Mouse (Mus musculus) liver, embryonic 14.5 days (tissue): ENCODE measurements around the gene Ppm1l. TPM values are rescaled to one million over a fixed set of nuclear protein-coding genes. Genes with fewer than 3 reads are reported as not detected.
A peak's percentile ranks its signal among the peaks of the same experiment; 100 is the strongest.

Experiments used
- ATAC-seq: fragments of 200-750 bp; cut with Nextera tagmentation; 2 replicates; pipeline ENCODE4 v1.8.0; 2017; ENCODE audit warnings: moderate number of reproducible peaks, mild to moderate bottlenecking, moderate library complexity; ENCODE audit not compliant: insufficient read depth
- DNase-seq, 3 experiments: peaks; one replicate each; pipeline ENCODE4 v3.0.0-alpha.2; 2012 to 2013; ENCODE audit warnings: low read depth in 3 of 3, low spot score in 3 of 3
- H3K27ac ChIP-seq: fragments of 300-500 bp; sonication (generic); 2 replicates; pipeline ENCODE4 v1.5.1; 2014; ENCODE audit warnings: moderate library complexity, mild to moderate bottlenecking, control low read depth, inconsistent platforms
- H3K27me3 ChIP-seq: fragments of 300-500 bp; sonication (generic); 2 replicates; pipeline ENCODE4 v1.6.1; 2014; ENCODE audit warnings: mild to moderate bottlenecking, low read length, moderate library complexity; ENCODE audit not compliant: control insufficient read depth, insufficient read depth
- H3K36me3 ChIP-seq: fragments of 300-500 bp; sonication (generic); replicated peaks from 2 replicates; pipeline ENCODE4 v1.6.1; 2014; ENCODE audit warnings: low read depth; ENCODE audit not compliant: control insufficient read depth, insufficient read depth
- H3K4me1 ChIP-seq, 2 experiments: fragments of 200-500 bp in 1 of 2; fragments of 300-500 bp in 1 of 2; sonication (generic) in 1 of 2; replicated peaks; 2 replicates each; pipeline ENCODE4 v1.6.1; 2012 to 2014; ENCODE audit warnings: antibody characterized with exemption in 1 of 2, inconsistent platforms in 1 of 2, low read length in 1 of 2; ENCODE audit not compliant: control insufficient read depth in 2 of 2, insufficient read depth in 2 of 2
- H3K4me2 ChIP-seq: fragments of 300-500 bp; sonication (generic); 2 replicates; pipeline ENCODE4 v1.6.1; 2014; ENCODE audit warnings: low read depth, mild to moderate bottlenecking, control low read depth, moderate library complexity
- H3K4me3 ChIP-seq, 2 experiments: fragments of 200-500 bp in 1 of 2; fragments of 300-500 bp in 1 of 2; sonication (generic) in 1 of 2; 2 replicates each; pipeline ENCODE4 v1.5.1; 2012 to 2014; ENCODE audit warnings: low read depth in 2 of 2, low read length in 2 of 2, mild to moderate bottlenecking in 2 of 2, control low read depth in 1 of 2, inconsistent platforms in 1 of 2, moderate library complexity in 1 of 2; ENCODE audit not compliant: insufficient read depth in 1 of 2
- H3K9ac ChIP-seq: fragments of 300-500 bp; sonication (generic); replicated peaks from 2 replicates; pipeline ENCODE4 v1.6.1; 2014; ENCODE audit warnings: mild to moderate bottlenecking, control low read depth, moderate library complexity
- H3K9me3 ChIP-seq: fragments of 300-500 bp; sonication (generic); 2 replicates; pipeline ENCODE4 v1.6.1; 2016; ENCODE audit warnings: low read length, mixed read lengths; ENCODE audit not compliant: control insufficient read depth
- CTCF ChIP-seq: IDR thresholded peaks from 2 replicates; pipeline ENCODE4 v1.5.1; 2016; ENCODE audit warnings: antibody characterized with exemption, low read depth, control low read depth
- EP300 ChIP-seq: IDR thresholded peaks from 2 replicates; pipeline ENCODE4 v1.6.1; 2016; ENCODE audit warnings: antibody characterized with exemption, low read depth
- WGBS: fragments of 180-500 bp; shearing (Covaris S2); extraction: QIAGEN DNeasy Blood & Tissue Kit; methylation state at CpG from one replicate; pipeline ENCODE4 v1.1.7; 2014; ENCODE audit not compliant: insufficient replicate concordance; 5-methylcytosine and 5-hydroxymethylcytosine counted together
- polyA plus RNA-seq, 2 experiments: library from polyadenylated mRNA; depleted of rRNA in 1 of 2; stranded (reverse) in 1 of 2; unstranded in 1 of 2; fragments of >200 nt; fragmentation: Nextera tagmentation in 1 of 2; extraction: Ambion mirVana in 1 of 2; gene quantifications; 2 replicates each; pipeline versions ENCODE4 v1.2.1 to v1.2.3; 2012 to 2014

The Ppm1l gene
- polyA plus RNA-seq, 2 experiments = 2.4 to 3.7 TPM

GRCm38 (mm10) chr3:69427259-69427658, 110.6 kb downstream of the Ppm1l start:
- WGBS = 84% methylated on average over 4 of the region's 4 CpGs

DNA sequence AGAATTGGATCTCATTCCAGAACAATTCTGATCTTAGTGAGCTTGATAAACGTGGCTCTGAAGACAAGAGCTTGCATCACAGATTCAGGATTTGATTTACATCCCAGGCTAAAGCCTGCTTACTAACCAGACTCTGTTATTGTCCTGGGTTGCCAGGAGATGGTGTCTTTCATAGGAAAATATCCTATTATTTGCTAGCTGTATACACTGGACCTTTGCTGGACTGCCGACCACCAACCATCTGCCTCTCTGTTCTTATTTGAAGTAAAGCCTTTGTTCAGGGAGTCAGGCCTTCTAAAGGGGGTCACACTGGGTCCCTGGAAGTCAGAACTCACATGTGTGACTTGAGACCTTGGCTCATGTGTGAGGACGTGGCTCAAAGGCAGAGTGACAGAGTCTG, 111.6 kb downstream of the Ppm1l start:
- WGBS = 69% methylated on average over 3 of the region's 3 CpGs
- Histone ChIP-seq H3K9me3 (no peaks in the 10 kb centered on the region), H3K4me3 (no peak overlapping the region), H3K36me3 (no peaks in the 10 kb centered on the region), H3K27me3 (no peaks in the 10 kb centered on the region), H3K27ac (no peak overlapping the region), H3K9ac (no peak overlapping the region), H3K4me2 (no peak overlapping the region), H3K4me1 (peaks cover 0 to 8% of the 10 kb centered on the region in 2 experiments; a peak in 3 of 4 replicates)
- TF ChIP-seq CTCF = no peak
- TF ChIP-seq EP300 = no peak
- no peak for ATAC-seq
- no peak for DNase-seq

More at GRCm38 (mm10) chr3:69427259-69427658, 110.6 kb downstream of the Ppm1l start:
- Histone ChIP-seq H3K27me3 (no peaks in the 10 kb centered on the region), H3K4me1 (peaks cover 0 to 8% of the 10 kb centered on the region in 2 experiments; a peak in 3 of 4 replicates), H3K36me3 (no peaks in the 10 kb centered on the region), H3K9me3 (no peaks in the 10 kb centered on the region), H3K4me3 (no peak overlapping the region), H3K4me2 (no peak overlapping the region), H3K27ac (no peak overlapping the region), H3K9ac (no peak overlapping the region)
- TF ChIP-seq EP300 = no peak
- ATAC-seq (no peak), DNase-seq (no peak)

DNA sequence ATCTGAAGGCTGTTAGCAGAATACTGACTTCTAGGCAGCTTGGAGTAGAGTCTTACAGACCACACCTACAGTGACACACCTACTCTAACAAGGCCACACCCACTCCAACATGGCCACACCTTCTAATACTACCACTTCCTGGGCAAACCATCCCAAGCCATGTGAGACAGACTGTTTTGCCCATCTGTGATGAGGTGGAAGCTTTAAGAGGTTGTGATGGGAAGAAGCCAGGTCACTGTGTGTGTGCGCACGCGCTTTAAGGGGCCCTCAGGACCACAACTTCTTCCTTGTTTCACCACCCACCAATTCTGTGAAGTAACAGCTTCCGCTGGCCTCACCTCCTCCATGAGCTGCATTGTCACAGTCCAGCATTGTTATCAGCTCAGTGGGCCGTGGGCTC, 112.7 kb downstream of the Ppm1l start:
- peaks cover 0 to 8% of the 10 kb centered on the region in 2 experiments; a peak in 3 of 4 replicates for H3K4me1 ChIP-seq
- 61% methylated on average over 5 of the region's 5 CpGs for WGBS
- H3K4me2 ChIP-seq = no peak overlapping the region
- peak; percentile 12 to 30 (median 20) for DNase-seq
- no peak for TF ChIP-seq EP300
- TF ChIP-seq CTCF = no peak
- 0 out of 2 replicates have a peak, but pooled peaks have one; percentile 28 for ATAC-seq
- no peak overlapping the region for H3K27ac ChIP-seq
- H3K4me3 ChIP-seq = no peak overlapping the region
- no peaks in the 10 kb centered on the region for H3K36me3 ChIP-seq
- no peak overlapping the region for H3K9ac ChIP-seq
- no peaks in the 10 kb centered on the region for H3K9me3 ChIP-seq
- H3K27me3 ChIP-seq = no peaks in the 10 kb centered on the region

DNA sequence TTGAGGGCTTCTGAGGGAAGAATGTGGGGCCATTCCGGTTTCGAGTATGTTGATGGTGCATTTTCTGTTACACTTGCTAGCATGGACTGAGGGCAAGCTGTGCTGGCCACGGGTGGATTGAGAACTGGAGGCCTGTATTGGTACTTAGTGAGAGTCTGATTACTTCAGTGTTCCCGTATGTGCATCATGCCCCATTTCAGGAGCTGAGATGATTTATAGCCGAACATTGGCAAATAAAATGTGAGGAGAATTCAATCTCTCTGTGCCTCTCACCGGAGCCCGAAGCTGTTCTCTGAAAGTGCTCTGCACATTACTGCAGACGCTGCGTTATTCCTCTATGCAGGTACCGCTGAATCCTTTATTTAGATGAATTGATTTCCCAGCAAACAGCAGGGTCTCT, 116.9 kb downstream of the Ppm1l start:
- peaks cover 0 to 8% of the 10 kb centered on the region in 2 experiments; a peak in 3 of 4 replicates for H3K4me1 ChIP-seq
- DNase-seq (no peak), ATAC-seq (no peak)
- no peak overlapping the region for H3K4me2 ChIP-seq
- no peak overlapping the region for H3K27ac ChIP-seq
- no peaks in the 10 kb centered on the region for H3K9me3 ChIP-seq
- no peak for TF ChIP-seq CTCF
- TF ChIP-seq EP300 = no peak
- no peak overlapping the region for H3K9ac ChIP-seq
- 84% methylated on average over 10 of the region's 10 CpGs for WGBS
- H3K36me3 ChIP-seq = no peaks in the 10 kb centered on the region
- no peak overlapping the region for H3K4me3 ChIP-seq
- H3K27me3 ChIP-seq = no peaks in the 10 kb centered on the region

- no peak overlapping the region for H3K27ac ChIP-seq
- no peak for ATAC-seq
- no peaks in the 10 kb centered on the region for H3K27me3 ChIP-seq
- H3K9me3 ChIP-seq = no peaks in the 10 kb centered on the region
- no peaks in the 10 kb centered on the region for H3K4me1 ChIP-seq
- WGBS = 49% methylated on average over 12 of the region's 12 CpGs
- H3K4me2 ChIP-seq = no peak overlapping the region
- no peaks in the 10 kb centered on the region for H3K36me3 ChIP-seq
- H3K4me3 ChIP-seq = no peak overlapping the region
- no peak overlapping the region for H3K9ac ChIP-seq
- no peak for TF ChIP-seq EP300
- TF ChIP-seq CTCF = no peak
- no peak for DNase-seq
Measured at GRCm38 (mm10) chr3:69438773-69439514, 122.3 kb downstream of the Ppm1l start.
